Mouse (Mus musculus) E14TG2a.4 (cell line): Measurements from ENCODE around the gene Mosmo.

Experiments used
- CTCF ChIP-seq: conservative IDR thresholded peaks from 2 replicates; pipeline ENCODE4 v1.5.1; 2014; ENCODE audit warnings: low read length
- NANOG ChIP-seq: IDR thresholded peaks from 2 replicates; pipeline ENCODE4 v1.6.1; 2014; ENCODE audit warnings: borderline replicate concordance, low read length, mixed read lengths

- no peak for TF ChIP-seq CTCF
- no peak for TF ChIP-seq NANOG
Measured at GRCm38 (mm10) chr7:120695196-120695595, 17.8 kb downstream of the Mosmo start.
